Comparison of ENCODE assay signal across 8 mouse cellular contexts in genomic region chr8:82402686-82403330, GRCm38 (mm10). TPM values are rescaled to one million over a fixed set of nuclear protein-coding genes. Genes with fewer than 3 reads are reported as not detected.
A peak's percentile ranks its signal among the peaks of the same experiment; 100 is the strongest.
DNase-seq lines count a peak whose midpoint lies in the region; ATAC-seq and TF ChIP-seq lines count a peak whose summit lies in the region.

Gene Il15 (minus strand): TSS chr8:82403222.

- H3K4me1 ChIP-seq in ES-E14 (ENCODE audit: control insufficient read depth in 2 of 2, insufficient read depth in 2 of 2, low read length in 2 of 2, poor library complexity in 1 of 2) = peaks cover 0 to 2% of the 10 kb centered on the region in 2 experiments; a peak in 2 of 4 replicates
- peaks cover 15% of the 10 kb centered on the region for H3K4me1 ChIP-seq in forebrain, embryonic 13.5 days
- H3K4me1 ChIP-seq in megakaryocyte, embryonic 14.5 days = peaks cover 55% of the 10 kb centered on the region
- no peaks in the 10 kb centered on the region; the same call in 1 of the 2 replicates for H3K4me1 ChIP-seq in spleen, adult 2 months (ENCODE audit: control insufficient read depth, insufficient read depth, insufficient read length)

- no peaks in the 10 kb centered on the region for H3K36me3 ChIP-seq in ES-E14 (ENCODE audit: control insufficient read depth, insufficient read depth, low read length, poor library complexity, severe bottlenecking)
- no peaks in the 10 kb centered on the region for H3K36me3 ChIP-seq in forebrain, embryonic 13.5 days (ENCODE audit: poor library complexity, severe bottlenecking)
- no peaks in the 10 kb centered on the region for H3K36me3 ChIP-seq in megakaryocyte, embryonic 14.5 days (replicated peaks; ENCODE audit: low read length)
- H3K36me3 ChIP-seq in spleen, adult 2 months (ENCODE audit: control insufficient read depth, insufficient read depth, low read length) = no peaks in the 10 kb centered on the region

- H3K4me3 ChIP-seq in ES-E14 (ENCODE audit: insufficient read depth in 1 of 2, low read depth in 1 of 2, low read length in 2 of 2, poor library complexity in 1 of 2, severe bottlenecking in 1 of 2) = peak within 1 kb of the TSS; percentile 25 to 60
- H3K4me3 ChIP-seq in forebrain, embryonic 13.5 days = peak within 1 kb of the TSS; percentile 35
- H3K4me3 ChIP-seq in megakaryocyte, embryonic 14.5 days (replicated peaks) = peak within 1 kb of the TSS; percentile 93
- peak within 1 kb of the TSS; percentile 79 for H3K4me3 ChIP-seq in spleen, adult 2 months (ENCODE audit: extremely low read depth, insufficient read depth, insufficient read length)

- intact Hi-C loops in heart, postnatal 36 days (cut with DNase I) = loop anchor here (5.0 kb wide), 3 partner anchors 51 to 289 kb away; no protein-coding TSS in a partner anchor

- H3K27me3 ChIP-seq in forebrain, embryonic 13.5 days = 0 out of 2 replicates have a peak, but pooled peaks cover 5% of the 10 kb centered on the region
- H3K27me3 ChIP-seq in megakaryocyte, embryonic 14.5 days (replicated peaks) = no peaks in the 10 kb centered on the region
- H3K27me3 ChIP-seq in spleen, adult 2 months (ENCODE audit: control insufficient read depth, insufficient read depth, low read length) = no peaks in the 10 kb centered on the region

- 15% methylated on average over 13 of the region's 13 CpGs for WGBS in forebrain, embryonic 13.5 days
- WGBS in large intestine, adult 2 months = 1% methylated on average over 13 of the region's 13 CpGs
- 3% methylated on average over 13 of the region's 13 CpGs for whole genome bisulfite sequencing in spleen, adult 2 months

- ATAC-seq in forebrain, embryonic 13.5 days = peak; percentile 41; the same call in 1 of the 2 replicates

- no peak within 1 kb of the TSS for H3K9ac ChIP-seq in ES-E14 (ENCODE audit: insufficient read depth, low read depth, low read length, poor library complexity, severe bottlenecking)
- peak within 1 kb of the TSS; percentile 46 for H3K9ac ChIP-seq in forebrain, embryonic 13.5 days

- H3K4me2 ChIP-seq in forebrain, embryonic 13.5 days = peak within 1 kb of the TSS; percentile 61

- TF ChIP-seq CTCF in spleen, adult 2 months (IDR thresholded peaks at IDR 0.05; ENCODE audit: extremely low read depth, insufficient read depth, insufficient read length, insufficient replicate concordance) = no peak

- DNase-seq in ES-E14 (ENCODE audit: low read depth, low spot score) = peak; percentile 26
- DNase-seq in adrenal gland, postnatal 25 days = peak; percentile 69
- DNase-seq in heart, postnatal 36 days = peak; percentile 80 to 87
- DNase-seq in large intestine, adult 2 months (ENCODE audit: low read depth, low spot score) = no peak
- DNase-seq in spleen, adult 2 months (ENCODE audit: low read depth in 1 of 2, low spot score in 2 of 2) = peak; percentile 23 to 52
- DNase-seq in frontal cortex, postnatal 25 days (ENCODE audit: low spot score in 2 of 2) = no peak

- no peak for TF ChIP-seq POLR2A in spleen, adult 2 months (IDR thresholded peaks at IDR 0.05; ENCODE audit: low read depth, low read length)

- no peaks in the 10 kb centered on the region for H3K9me3 ChIP-seq in ES-E14 (ENCODE audit: control insufficient read depth, insufficient read depth, low read depth, low read length)
- H3K9me3 ChIP-seq in forebrain, embryonic 13.5 days (replicated peaks) = no peaks in the 10 kb centered on the region
- H3K9me3 ChIP-seq in megakaryocyte, embryonic 14.5 days = no peaks in the 10 kb centered on the region

- in situ Hi-C loops in ES-E14 (cut with MboI; ENCODE audit: low sequenced_read_pairs in 2 of 2, unreplicated experiment in 2 of 2) = no loop called here

- H3K27ac ChIP-seq in ES-E14 (ENCODE audit: insufficient read depth, low read depth, low read length, poor library complexity, severe bottlenecking) = no peak within 1 kb of the TSS
- no peak within 1 kb of the TSS for H3K27ac ChIP-seq in forebrain, embryonic 13.5 days
- H3K27ac ChIP-seq in spleen, adult 2 months (ENCODE audit: insufficient read depth, low read length) = peak within 1 kb of the TSS; percentile 68

TF ChIP-seq in ES-E14, 5 proteins besides CTCF, POLR2A, EP300 and RAD21:
- TF ChIP-seq ZC3H11A (IDR thresholded peaks at IDR 0.05; ENCODE audit: borderline replicate concordance, low read depth, low read length) (no peak), MAFK (IDR thresholded peaks at IDR 0.05; ENCODE audit: insufficient read depth, low read depth, low read length) (no peak), ZNF384 (IDR thresholded peaks at IDR 0.05; ENCODE audit: low read depth, low read length) (no peak)
TF ChIP-seq in ES-E14: peak in this region for 0.

RNA-seq across cellular contexts. Expression of gene Il15, which starts in this region (rescaled TPM):
- total RNA-seq in ES-E14 (2012; rRNA removed) = 0.53 and 0.54 TPM in 2 replicates
- 14.3 and 16.5 TPM in 2 replicates for total RNA-seq in adrenal gland, postnatal 25 days (2021)
- 1.0 and 1.2 TPM in 2 replicates for polyA plus RNA-seq in forebrain, embryonic 13.5 days (2015; fragmentation: Nextera tagmentation; extraction: Ambion mirVana)
- total RNA-seq in heart, postnatal 36 days (2021) = 10 to 100 TPM; 35.8 to 41.1 TPM
- polyA plus RNA-seq in large intestine, adult 2 months (2012; rRNA removed) = 11.1 and 20.4 TPM in 2 replicates
- polyA plus RNA-seq in megakaryocyte, embryonic 14.5 days (2012; ENCODE audit: insufficient read depth, low replicate concordance) = 2.9 TPM in 1 of 2 replicates, not detected in the other
- polyA plus RNA-seq in spleen, adult 2 months (2012; rRNA removed) = 5.0 and 6.9 TPM in 2 replicates

Comparison
In these comparisons a context has a peak if more than half of its experiments do, and no peak if none do; other contexts are left out.
1. Peak in DNase-seq and H3K4me3 ChIP-seq in ES-E14; RNA of the gene not detected or under 1 TPM.
2. DNase-seq: peak in adrenal gland, postnatal 25 days (single experiment), heart, postnatal 36 days (2 of 2) and spleen, adult 2 months (2 of 2); none in large intestine, adult 2 months (single experiment) and frontal cortex, postnatal 25 days (0 of 2).
3. H3K4me3 ChIP-seq: peak in every context shown above with its lines; median percentile 93 in megakaryocyte, embryonic 14.5 days; 79 in spleen, adult 2 months; 42 in ES-E14; 35 in forebrain, embryonic 13.5 days.